Mouse (Mus musculus) cerebellum, postnatal 36 days (tissue): ENCODE data around the gene Zfp784.
"Not testable (repeated sequence)": the region's sequence is repeated elsewhere in the genome, so short reads cannot be mapped to it uniquely, and the experiment has no call there.

Source experiments
- DNase-seq, 2 experiments: peaks; one replicate each; pipeline ENCODE4 v3.0.0; 2021 to 2022; ENCODE audit warnings: mixed read lengths in 2 of 2

Zfp784 gene

GRCm38 (mm10) chr7:5019576-5019975 lies 18.7 kb downstream of the Zfp784 start:
- DNase-seq = not testable (repeated sequence)

- no peak for DNase-seq
Observed at GRCm38 (mm10) chr7:5017931-5018330, 20.3 kb downstream of the Zfp784 start.

- DNase-seq = no peak
Observed at GRCm38 (mm10) chr7:5017352-5017751, 20.9 kb downstream of the Zfp784 start.

- DNase-seq = no peak
Observed at GRCm38 (mm10) chr7:5016920-5017319, 21.3 kb downstream of the Zfp784 start.

- DNase-seq = no peak
Observed at GRCm38 (mm10) chr7:5016057-5016456, 22.2 kb downstream of the Zfp784 start.

GRCm38 (mm10) chr7:5015118-5016001 lies 22.9 kb downstream of the Zfp784 start, which contains the start of gene Gm44973:
TSS of gene Gm44973 (plus strand) at chr7:5015496.
- peak; percentile 87 to 90 for DNase-seq

GRCm38 (mm10) chr7:5014251-5015117 lies 23.8 kb downstream of the Zfp784 start, which contains the start of the genes Zfp524 and Fiz1:
TSS of gene Zfp524 (plus strand) at chr7:5014415.
TSS of gene Fiz1 (minus strand) at chr7:5014697.
- DNase-seq = peak; percentile 95 to 98

GRCm38 (mm10) chr7:5012681-5013513 lies 25.3 kb downstream of the Zfp784 start:
- no peak for DNase-seq

GRCm38 (mm10) chr7:5008229-5008628 lies 30.0 kb downstream of the Zfp784 start:
- DNase-seq = no peak

- DNase-seq = not testable (repeated sequence)
Observed at GRCm38 (mm10) chr7:5002876-5003275, 35.4 kb downstream of the Zfp784 start.

- no peak for DNase-seq
Observed at GRCm38 (mm10) chr7:4999876-5000275, 38.4 kb downstream of the Zfp784 start.

GRCm38 (mm10) chr7:4996934-4997333 lies 41.3 kb downstream of the Zfp784 start:
- DNase-seq = no peak

GRCm38 (mm10) chr7:4996003-4996895 lies 42.0 kb downstream of the Zfp784 start, which contains the start of gene Zfp579:
TSS of gene Zfp579 (minus strand) at chr7:4996158.
- peak; percentile 98 for DNase-seq

GRCm38 (mm10) chr7:4995268-4996002 lies 42.8 kb downstream of the Zfp784 start:
- DNase-seq = no peak

GRCm38 (mm10) chr7:4993999-4994788 lies 44.1 kb downstream of the Zfp784 start:
- peak; percentile 37 to 55 for DNase-seq

- peak; percentile 17 to 35 for DNase-seq
Observed at GRCm38 (mm10) chr7:4993347-4993998, 44.8 kb downstream of the Zfp784 start.

- DNase-seq = no peak
Observed at GRCm38 (mm10) chr7:4988250-4988649, 50.0 kb downstream of the Zfp784 start.
